Mouse (Mus musculus) limb, embryonic 11.5 days (tissue): ENCODE data around the gene Maml1. TPM values are rescaled to one million over a fixed set of nuclear protein-coding genes. Genes with fewer than 3 reads are reported as not detected.
A peak's percentile ranks its signal among the peaks of the same experiment; 100 is the strongest.

Experiments used
- ATAC-seq: fragments of 200-750 bp; cut with Nextera tagmentation; 2 replicates; pipeline ENCODE4 v1.8.0; 2017; ENCODE audit warnings: low read depth; ENCODE audit not compliant: insufficient number of reproducible peaks, low FRiP score, low TSS enrichment
- DNase-seq: peaks from one replicate; pipeline ENCODE4 v3.0.0-alpha.2; 2015; ENCODE audit warnings: low spot score
- H3K27ac ChIP-seq: fragments of 300-500 bp; sonication (generic); replicated peaks from 2 replicates; pipeline ENCODE4 v1.5.1; 2014; ENCODE audit warnings: low read depth, mild to moderate bottlenecking, low read length
- H3K27me3 ChIP-seq: fragments of 300-500 bp; sonication (generic); 2 replicates; pipeline ENCODE4 v1.6.1; 2014; ENCODE audit warnings: mild to moderate bottlenecking, low read length, mixed read lengths; ENCODE audit not compliant: control insufficient read depth, insufficient read depth
- H3K36me3 ChIP-seq: fragments of 300-500 bp; sonication (generic); 2 replicates; pipeline ENCODE4 v1.6.1; 2014; ENCODE audit warnings: mild to moderate bottlenecking, low read length, moderate library complexity, mixed read lengths; ENCODE audit not compliant: control insufficient read depth, insufficient read depth
- H3K4me1 ChIP-seq: fragments of 300-500 bp; sonication (generic); 2 replicates; pipeline ENCODE4 v1.6.1; 2014; ENCODE audit warnings: low read length, mixed read lengths; ENCODE audit not compliant: control insufficient read depth, insufficient read depth
- H3K4me2 ChIP-seq: fragments of 300-500 bp; sonication (generic); 2 replicates; pipeline ENCODE4 v1.6.1; 2014; ENCODE audit warnings: low read depth, mild to moderate bottlenecking, moderate library complexity; ENCODE audit not compliant: severe bottlenecking
- H3K4me3 ChIP-seq: fragments of 300-500 bp; sonication (generic); 2 replicates; pipeline ENCODE4 v1.5.1; 2014; ENCODE audit warnings: low read depth, low read length
- H3K9ac ChIP-seq: fragments of 300-500 bp; sonication (generic); 2 replicates; pipeline ENCODE4 v1.6.1; 2014; ENCODE audit warnings: mild to moderate bottlenecking, low read length
- H3K9me3 ChIP-seq: fragments of 300-500 bp; sonication (generic); 2 replicates; pipeline ENCODE4 v1.6.1; 2016; ENCODE audit warnings: low read length; ENCODE audit not compliant: control insufficient read depth
- WGBS: fragments of 180-500 bp; shearing (Covaris S2); extraction: QIAGEN DNeasy Blood & Tissue Kit; methylation state at CpG from one replicate; pipeline ENCODE4 v1.1.7; 2014; 5-methylcytosine and 5-hydroxymethylcytosine counted together
- microRNA-seq: library from miRNA; unstranded; fragments of <30 nt; microRNA quantifications from one replicate; pipeline ENCODE4, GENCODE M21; 2016
- polyA plus RNA-seq: library from polyadenylated mRNA; unstranded; fragments of >200 nt; fragmentation: Nextera tagmentation; extraction: Ambion mirVana; gene quantifications from 2 replicates; pipeline ENCODE4 v1.2.1, GENCODE M21; 2014

Maml1 gene
- polyA plus RNA-seq, 1 experiment from 2014 or later: 14.4 TPM

DNA sequence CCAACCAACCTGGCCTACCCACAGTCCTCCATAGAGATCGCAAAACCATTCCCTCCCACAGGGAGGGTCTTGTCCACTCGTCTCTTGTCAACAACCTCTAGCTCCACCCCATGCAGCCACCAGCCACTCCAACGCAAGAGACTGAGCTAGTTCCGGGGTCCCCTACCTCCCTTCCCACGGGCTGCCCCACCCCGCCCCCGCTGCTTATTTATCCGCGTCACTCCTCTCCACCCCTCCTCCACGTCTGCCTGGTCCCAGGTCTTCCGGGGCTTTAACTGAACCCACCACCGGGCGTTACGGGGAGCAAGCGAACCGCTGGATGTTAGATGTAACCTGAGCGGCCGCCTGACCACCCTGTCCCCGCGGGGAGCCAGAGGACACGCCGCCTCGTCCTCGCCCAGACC lies 82.0 kb downstream of the Maml1 start:
- Histone ChIP-seq H3K9me3 (no peaks in the 10 kb centered on the region), H3K9ac (peak overlapping the region; percentile 88), H3K27me3 (no peaks in the 10 kb centered on the region), H3K27ac (peak overlapping the region; percentile 91), H3K4me1 (no peaks in the 10 kb centered on the region), H3K36me3 (peaks cover 18% of the 10 kb centered on the region), H3K4me2 (peak overlapping the region; percentile 63), H3K4me3 (peak overlapping the region; percentile 92)
- ATAC-seq: peak; percentile 94
- peak; percentile 90 for DNase-seq
- WGBS: 0% methylated on average over 24 of the region's 24 CpGs

DNA sequence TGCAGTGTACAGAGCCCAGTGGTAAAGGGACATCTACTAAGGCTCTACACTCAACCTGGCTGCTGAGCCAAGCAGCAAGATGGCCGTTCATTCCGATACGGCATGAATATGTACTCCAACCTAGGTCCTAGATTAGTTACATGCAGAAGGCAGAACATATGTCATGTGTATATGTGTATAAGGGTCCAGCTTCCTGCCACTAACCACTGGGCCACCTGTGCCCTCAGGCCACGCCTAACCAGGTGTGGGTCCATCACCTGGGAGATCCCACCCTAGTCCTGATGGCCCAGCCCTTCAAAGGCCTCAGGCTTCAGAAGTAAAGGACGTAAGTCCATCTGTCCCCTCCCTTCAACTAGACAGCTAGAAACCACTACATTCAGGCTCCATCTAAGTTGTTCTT lies 84.1 kb downstream of the Maml1 start:
- Histone ChIP-seq H3K4me1 (no peaks in the 10 kb centered on the region), H3K4me3 (no peak overlapping the region), H3K27me3 (no peaks in the 10 kb centered on the region), H3K9me3 (no peaks in the 10 kb centered on the region), H3K4me2 (no peak overlapping the region), H3K36me3 (peaks cover 28% of the 10 kb centered on the region), H3K9ac (no peak overlapping the region), H3K27ac (no peak overlapping the region)
- DNase-seq (no peak), ATAC-seq (no peak)
- WGBS: 93% methylated on average over 5 of the region's 5 CpGs

DNA sequence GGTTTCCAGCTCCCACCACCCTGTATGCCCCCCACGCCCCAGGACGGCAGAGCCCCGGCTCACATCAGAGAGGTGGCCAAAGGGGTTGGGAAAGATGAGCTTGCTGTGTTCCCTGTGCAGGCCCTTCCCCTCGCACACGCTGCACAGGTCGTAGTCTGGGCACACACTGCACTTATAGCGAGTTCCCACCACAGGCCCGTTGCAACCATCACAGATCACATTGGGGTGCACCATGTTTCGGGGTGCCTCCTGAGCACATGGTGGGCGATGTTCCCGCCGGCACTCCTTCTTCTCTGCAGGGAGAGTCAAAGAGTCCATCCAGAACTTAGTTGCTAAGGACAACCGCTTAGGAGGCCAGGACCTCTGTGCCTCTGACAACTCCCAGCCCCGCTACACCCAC lies 84.8 kb downstream of the Maml1 start:
- H3K27ac ChIP-seq: no peak overlapping the region
- no peaks in the 10 kb centered on the region for H3K27me3 ChIP-seq
- DNase-seq (no peak), ATAC-seq (no peak)
- H3K9me3 ChIP-seq: no peaks in the 10 kb centered on the region
- peaks cover 33% of the 10 kb centered on the region for H3K36me3 ChIP-seq
- H3K4me2 ChIP-seq: no peak overlapping the region
- 91% methylated on average over 14 of the region's 14 CpGs for WGBS
- H3K4me1 ChIP-seq: no peaks in the 10 kb centered on the region
- H3K9ac ChIP-seq: no peak overlapping the region
- no peak overlapping the region for H3K4me3 ChIP-seq

DNA sequence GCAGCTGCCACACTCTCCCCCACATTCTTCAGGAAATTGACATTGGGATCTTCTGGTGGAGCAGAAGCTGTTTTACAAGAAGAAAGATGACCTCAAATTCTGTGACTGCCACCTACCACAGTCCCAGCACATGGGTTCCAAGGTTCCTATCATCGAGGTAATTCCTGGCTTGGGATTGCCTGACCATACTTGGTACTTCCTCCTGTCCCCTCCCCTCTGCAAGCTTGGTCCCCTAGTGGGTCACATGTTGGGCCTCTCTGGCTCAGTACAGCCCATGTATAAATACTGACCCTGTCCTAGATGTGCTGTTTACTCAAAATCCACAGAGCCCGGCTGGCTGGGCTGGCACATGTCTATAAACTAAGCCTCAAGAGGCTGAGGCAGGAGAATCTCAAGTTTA lies 86.1 kb downstream of the Maml1 start:
- H3K4me3 ChIP-seq: no peak overlapping the region
- DNase-seq (no peak), ATAC-seq (no peak)
- H3K27ac ChIP-seq: no peak overlapping the region
- peaks cover 45% of the 10 kb centered on the region for H3K36me3 ChIP-seq
- H3K27me3 ChIP-seq: no peaks in the 10 kb centered on the region
- whole genome bisulfite sequencing: 87% methylated on average over 2 of the region's 2 CpGs
- no peak overlapping the region for H3K4me2 ChIP-seq
- no peak overlapping the region for H3K9ac ChIP-seq
- no peaks in the 10 kb centered on the region for H3K9me3 ChIP-seq
- H3K4me1 ChIP-seq: no peaks in the 10 kb centered on the region

Small RNA genes lying within 50 kb of the gene (microRNA-seq; reads per million reads assigned to microRNA genes)
- gene Mir6919: 0.92 reads per million

Other genes with a start within 250 kb of the Maml1 start
- 29.4 and 34.8 TPM in 2 replicates for gene Tbc1d9b, start 160.9 kb downstream of the Maml1 start, polyA plus RNA-seq
- gene Mrnip, start 117.9 kb downstream of the Maml1 start, polyA plus RNA-seq: 29.8 and 30.9 TPM in 2 replicates
- gene Sqstm1, start 81.5 kb downstream of the Maml1 start, polyA plus RNA-seq: 133 and 136 TPM in 2 replicates
- gene Mgat4b, start 81.4 kb downstream of the Maml1 start, polyA plus RNA-seq: 18.4 and 22.1 TPM in 2 replicates
- 0.57 TPM in 1 of 2 replicates, not detected in the other for gene Ltc4s, start 53.7 kb downstream of the Maml1 start, polyA plus RNA-seq
- 242 and 250 TPM in 2 replicates for gene Canx, start 33.4 kb upstream of the Maml1 start, polyA plus RNA-seq
- 0.28 TPM in 1 of 2 replicates, not detected in the other for gene Cby3, start 62.2 kb upstream of the Maml1 start, polyA plus RNA-seq
- gene Hnrnph1, start 84.7 kb upstream of the Maml1 start, polyA plus RNA-seq: 809 and 820 TPM in 2 replicates
- gene Rufy1, start 138.8 kb upstream of the Maml1 start, polyA plus RNA-seq: 28.1 and 28.6 TPM in 2 replicates